Comparison of ENCODE assay signal across 13 mouse cellular contexts in the genomic region with DNA sequence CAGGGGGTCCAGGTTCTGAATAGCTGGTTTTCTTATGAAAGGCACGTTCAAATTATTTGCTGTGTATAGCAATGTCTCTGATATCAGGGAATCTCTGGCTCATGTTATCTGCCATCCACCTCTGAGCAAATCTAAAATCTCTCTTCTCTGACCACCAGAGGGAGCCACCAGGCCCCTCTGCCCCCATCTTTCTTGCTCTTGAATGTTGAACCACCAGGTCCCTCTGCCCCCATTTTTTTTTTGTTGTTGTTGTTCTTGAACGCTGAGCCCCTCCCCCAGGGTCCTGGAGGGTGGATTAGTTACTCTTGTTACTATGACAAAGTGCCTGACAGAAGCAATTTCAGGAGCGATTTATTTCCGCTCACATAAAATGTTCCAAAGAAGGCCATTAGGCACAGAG.
DNase-seq lines count a peak whose midpoint lies in the region; ATAC-seq and TF ChIP-seq lines count a peak whose summit lies in the region.
"Had no signal": no experiment of that assay in that cellular context is flagged by ENCODE, and none has a peak within 500 bp of the region (broad histone marks: within the 10 kb centered on the region; RNA-seq: fewer than 3 reads in every experiment).

No protein-coding gene starts in this region.

- intact Hi-C loops in heart, adult 2 months (cut with DNase I) = no loop called here
- intact Hi-C loops in heart, postnatal 14 days (cut with DNase I) = no loop called here

- H3K9me3 ChIP-seq in midbrain, embryonic 10.5 days (replicated peaks) = no peaks in the 10 kb centered on the region
- no peaks in the 10 kb centered on the region for H3K9me3 ChIP-seq in midbrain, embryonic 11.5 days (ENCODE audit: control insufficient read depth, low read length)
- H3K9me3 ChIP-seq: lung, embryonic 15.5 days had no signal

- H3K4me1 ChIP-seq in heart, adult 2 months (ENCODE audit: control insufficient read depth, insufficient read depth, low read length) = no peaks in the 10 kb centered on the region
- no peaks in the 10 kb centered on the region for H3K4me1 ChIP-seq in midbrain, embryonic 10.5 days
- H3K4me1 ChIP-seq in midbrain, embryonic 11.5 days (ENCODE audit: control insufficient read depth, insufficient read depth, low read length) = no peaks in the 10 kb centered on the region
- H3K4me1 ChIP-seq: lung, embryonic 15.5 days had no signal

- no peak for ATAC-seq in midbrain, embryonic 11.5 days (ENCODE audit: low FRiP score)

- peak; percentile 61 for TF ChIP-seq CTCF in heart, adult 2 months (IDR thresholded peaks at IDR 0.05)

- H3K27ac ChIP-seq in heart, adult 2 months = no peak overlapping the region
- no peak overlapping the region for H3K27ac ChIP-seq in midbrain, embryonic 10.5 days (replicated peaks)
- no peak overlapping the region for H3K27ac ChIP-seq in midbrain, embryonic 11.5 days (ENCODE audit: low read depth, low read length)
- H3K27ac ChIP-seq: lung, embryonic 15.5 days had no signal

- TF ChIP-seq POLR2A in heart, adult 2 months (IDR thresholded peaks at IDR 0.05; ENCODE audit: insufficient read depth, low read depth, low read length) = no peak

- no peaks in the 10 kb centered on the region for H3K36me3 ChIP-seq in heart, adult 2 months (ENCODE audit: control insufficient read depth, insufficient read depth, low read length)
- H3K36me3 ChIP-seq in midbrain, embryonic 10.5 days = no peaks in the 10 kb centered on the region
- H3K36me3 ChIP-seq in midbrain, embryonic 11.5 days (ENCODE audit: control insufficient read depth, insufficient read depth, low read length) = no peaks in the 10 kb centered on the region
- H3K36me3 ChIP-seq: lung, embryonic 15.5 days had no signal

- no peaks in the 10 kb centered on the region for H3K79me2 ChIP-seq in heart, adult 2 months (replicated peaks; ENCODE audit: control insufficient read depth, insufficient read depth, low read length)

- no peak overlapping the region for H3K9ac ChIP-seq in heart, adult 2 months (ENCODE audit: low read depth, low read length)
- H3K9ac ChIP-seq in midbrain, embryonic 11.5 days (ENCODE audit: low read length) = no peak overlapping the region
- H3K9ac ChIP-seq: lung, embryonic 15.5 days had no signal

- DNase-seq in heart, adult 2 months = no peak
- no peak for DNase-seq in heart, adult 18-20 months
- DNase-seq in midbrain, embryonic 10.5 days (ENCODE audit: low spot score) = peak; percentile 16
- DNase-seq in midbrain, embryonic 11.5 days (ENCODE audit: low spot score, missing footprints) = no peak
- DNase-seq in NIH3T3 (ENCODE audit: low read depth) = peak; percentile 44
- DNase-seq in mesoderm, embryonic 11.5 days (ENCODE audit: low read depth, low spot score) = peak; percentile 39
- DNase-seq in heart, postnatal 14 days = no peak
- DNase-seq in spleen, postnatal 10 days (ENCODE audit: low spot score in 2 of 2) = no peak
- DNase-seq: adrenal gland, postnatal 10 days; cerebellum, adult 9-10 months; right cerebral cortex, postnatal 25 days; thymus, adult 18-20 months had no signal

- WGBS in heart, adult 2 months = 62% methylated on average over 4 of the region's 4 CpGs
- WGBS in midbrain, embryonic 10.5 days = 52% methylated on average over 4 of the region's 4 CpGs
- 54% methylated on average over 4 of the region's 4 CpGs for WGBS in midbrain, embryonic 11.5 days

- H3K4me2 ChIP-seq in midbrain, embryonic 11.5 days = no peak overlapping the region
- H3K4me2 ChIP-seq: lung, embryonic 15.5 days had no signal

- H3K4me3 ChIP-seq in heart, adult 2 months = no peak overlapping the region
- no peak overlapping the region for H3K4me3 ChIP-seq in midbrain, embryonic 10.5 days
- H3K4me3 ChIP-seq in midbrain, embryonic 11.5 days (ENCODE audit: low read depth, low read length) = no peak overlapping the region
- H3K4me3 ChIP-seq: lung, embryonic 15.5 days had no signal

- TF ChIP-seq EP300 in heart, adult 2 months (IDR thresholded peaks at IDR 0.05; ENCODE audit: insufficient read depth, low read depth, low read length) = no peak

- H3K27me3 ChIP-seq in heart, adult 2 months (ENCODE audit: control insufficient read depth, insufficient read depth, low read length) = no peaks in the 10 kb centered on the region
- no peaks in the 10 kb centered on the region for H3K27me3 ChIP-seq in midbrain, embryonic 10.5 days (ENCODE audit: low read depth, poor library complexity, severe bottlenecking)
- no peaks in the 10 kb centered on the region for H3K27me3 ChIP-seq in midbrain, embryonic 11.5 days (ENCODE audit: control insufficient read depth, insufficient read depth, low read length)
- H3K27me3 ChIP-seq: lung, embryonic 15.5 days had no signal

Comparison
In these comparisons a context has a peak if more than half of its experiments do, and no peak if none do; other contexts are left out.
1. DNase-seq: peak in midbrain, embryonic 10.5 days (single experiment), NIH3T3 (single experiment) and mesoderm, embryonic 11.5 days (single experiment); none in heart, adult 2 months (0 of 2), heart, adult 18-20 months (0 of 2), midbrain, embryonic 11.5 days (single experiment), heart, postnatal 14 days (0 of 2) and spleen, postnatal 10 days (0 of 2).